ENCODE assay signal across 9 mouse cellular contexts in the genomic region with DNA sequence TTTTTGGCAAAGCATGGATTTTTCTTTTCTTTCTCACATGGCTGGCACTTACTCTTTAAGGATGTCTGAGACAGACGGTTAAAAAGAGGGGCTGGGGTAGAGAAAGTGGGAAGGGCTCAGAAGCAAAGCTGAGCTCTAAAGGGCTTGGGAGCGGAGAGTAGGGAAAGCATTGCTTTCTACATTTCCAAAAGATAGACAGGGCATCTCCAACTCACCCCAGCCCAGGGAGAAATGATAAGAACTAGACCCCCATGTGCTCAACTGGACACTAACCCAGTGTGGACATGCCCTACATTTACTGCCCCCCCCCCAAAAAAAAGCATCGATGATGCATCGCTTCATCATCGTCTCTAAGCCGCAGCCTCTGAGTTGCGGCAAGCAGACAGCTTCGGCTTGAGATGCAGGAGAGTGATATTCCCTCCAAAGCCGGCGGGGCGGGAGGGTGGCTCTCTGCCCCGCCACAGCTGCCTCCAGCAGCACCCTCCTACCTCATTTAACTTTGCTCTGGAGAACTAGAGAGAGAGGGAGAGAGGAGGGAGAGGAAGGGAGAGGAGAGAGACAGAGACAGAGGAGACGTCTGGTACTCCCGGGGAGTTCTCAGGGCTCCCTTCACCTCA. TPM values are rescaled to one million over a fixed set of nuclear protein-coding genes. Genes with fewer than 3 reads are reported as not detected.
A peak's percentile ranks its signal among the peaks of the same experiment; 100 is the strongest.
DNase-seq lines count a peak whose midpoint lies in the region; ATAC-seq and TF ChIP-seq lines count a peak whose summit lies in the region.
"Had no signal": no experiment of that assay in that cellular context is flagged by ENCODE, and none has a peak within 500 bp of the region (broad histone marks: within the 10 kb centered on the region; RNA-seq: fewer than 3 reads in every experiment).

No protein-coding gene starts in this region.

- H3K4me3 ChIP-seq in heart, embryonic 10.5 days = peak overlapping the region; percentile 65
- H3K4me3 ChIP-seq in intestine, postnatal 0 days (ENCODE audit: low read depth, low read length) = peak overlapping the region; percentile 2; the same call in 1 of the 2 replicates
- peak overlapping the region; percentile 17; the same call in 1 of the 2 replicates for H3K4me3 ChIP-seq in stomach, embryonic 16.5 days (replicated peaks; ENCODE audit: low read length)
- H3K4me3 ChIP-seq: erythroblast, embryonic 14.5 days had no signal

- H3K27me3 ChIP-seq in heart, embryonic 10.5 days (ENCODE audit: insufficient read depth, poor library complexity, severe bottlenecking) = peaks cover 61% of the 10 kb centered on the region
- H3K27me3 ChIP-seq in intestine, postnatal 0 days (replicated peaks; ENCODE audit: control insufficient read depth, insufficient read depth, low read length) = peaks cover 43% of the 10 kb centered on the region
- peaks cover 37% of the 10 kb centered on the region for H3K27me3 ChIP-seq in stomach, embryonic 16.5 days (ENCODE audit: control insufficient read depth, insufficient read depth, low read length)

- peak overlapping the region; percentile 74; the same call in 1 of the 2 replicates for H3K4me2 ChIP-seq in intestine, postnatal 0 days (replicated peaks; ENCODE audit: low read depth)
- H3K4me2 ChIP-seq in stomach, embryonic 16.5 days (ENCODE audit: low read depth, low read length) = peak overlapping the region; percentile 83; the same call in 1 of the 2 replicates

- H3K9ac ChIP-seq in intestine, postnatal 0 days (ENCODE audit: low read depth, low read length) = no peak overlapping the region
- H3K9ac ChIP-seq in stomach, embryonic 16.5 days (ENCODE audit: low read length) = peak overlapping the region; percentile 43; the same call in 1 of the 2 replicates

- no peak for TF ChIP-seq CTCF in intestine, postnatal 0 days (IDR thresholded peaks at IDR 0.05; ENCODE audit: low read depth)

- DNase-seq in heart, embryonic 10.5 days (ENCODE audit: low spot score) = no peak
- no peak for DNase-seq in heart, adult 18-20 months
- DNase-seq in thymus, postnatal 4 days = peak; percentile 25
- DNase-seq in thymus, adult 18-20 months = no peak
- DNase-seq in spleen, postnatal 10 days (ENCODE audit: low spot score in 2 of 2) = no peak
- DNase-seq in adrenal gland, postnatal 4 days (ENCODE audit: low spot score in 2 of 2) = no peak

- no peak overlapping the region for H3K27ac ChIP-seq in heart, embryonic 10.5 days
- H3K27ac ChIP-seq in intestine, postnatal 0 days (ENCODE audit: low read depth, low read length) = no peak overlapping the region
- no peak overlapping the region for H3K27ac ChIP-seq in stomach, embryonic 16.5 days (ENCODE audit: low read length)

- 9% methylated on average over 14 of the region's 14 CpGs for WGBS in heart, embryonic 10.5 days
- WGBS in intestine, postnatal 0 days = 8% methylated on average over 14 of the region's 14 CpGs
- 7% methylated on average over 14 of the region's 14 CpGs for WGBS in stomach, embryonic 16.5 days

- no peak for ATAC-seq in intestine, postnatal 0 days
- ATAC-seq in stomach, embryonic 16.5 days (ENCODE audit: insufficient read depth, low FRiP score) = no peak

- H3K9me3 ChIP-seq in heart, embryonic 10.5 days = no peaks in the 10 kb centered on the region
- no peaks in the 10 kb centered on the region for H3K9me3 ChIP-seq in intestine, postnatal 0 days (ENCODE audit: control insufficient read depth)
- no peaks in the 10 kb centered on the region for H3K9me3 ChIP-seq in stomach, embryonic 16.5 days (replicated peaks; ENCODE audit: control insufficient read depth, low read length)

- H3K36me3 ChIP-seq in heart, embryonic 10.5 days = no peaks in the 10 kb centered on the region
- H3K36me3 ChIP-seq in intestine, postnatal 0 days (ENCODE audit: control insufficient read depth, insufficient read depth) = no peaks in the 10 kb centered on the region
- no peaks in the 10 kb centered on the region for H3K36me3 ChIP-seq in stomach, embryonic 16.5 days (ENCODE audit: control insufficient read depth, insufficient read depth, low read length)

- H3K4me1 ChIP-seq in heart, embryonic 10.5 days = peaks cover 48% of the 10 kb centered on the region
- peaks cover 6% of the 10 kb centered on the region; the same call in 1 of the 2 replicates for H3K4me1 ChIP-seq in intestine, postnatal 0 days (replicated peaks; ENCODE audit: control insufficient read depth, insufficient read depth, low read length)
- peaks cover 12% of the 10 kb centered on the region for H3K4me1 ChIP-seq in stomach, embryonic 16.5 days (ENCODE audit: control insufficient read depth, insufficient read depth, low read length)

RNA-seq across cellular contexts. Expression of a gene that starts 1.5 kb away (rescaled TPM):
- 1.7 and 2.8 TPM in 2 replicates for polyA plus RNA-seq in heart, embryonic 10.5 days (2016; fragmentation: Nextera tagmentation; extraction: Ambion mirVana)
- 1 to 10 TPM in 1 of 2 experiments, under 1 TPM in 1; 0.77 to 1.3 TPM for total RNA-seq in heart, adult 18-20 months (2021)
- 1.1 and 1.4 TPM in 2 replicates for polyA plus RNA-seq in intestine, postnatal 0 days (2015; fragmentation: Nextera tagmentation; extraction: Ambion mirVana)
- polyA plus RNA-seq in stomach, embryonic 16.5 days (2015; fragmentation: Nextera tagmentation; extraction: Ambion mirVana) = 0.91 and 0.99 TPM in 2 replicates
- total RNA-seq in adrenal gland, postnatal 4 days (2021) = 1 to 10 TPM; 1.1 to 1.9 TPM
- polyA plus RNA-seq: erythroblast, embryonic 14.5 days had no signal

RNA-seq across cellular contexts. Expression of a gene that starts 13.0 kb away (rescaled TPM):
- 15.6 and 17.5 TPM in 2 replicates for polyA plus RNA-seq in heart, embryonic 10.5 days (2016; fragmentation: Nextera tagmentation; extraction: Ambion mirVana)
- 10 to 100 TPM; 60.7 to 63.2 TPM for total RNA-seq in heart, adult 18-20 months (2021)
- polyA plus RNA-seq in intestine, postnatal 0 days (2015; fragmentation: Nextera tagmentation; extraction: Ambion mirVana) = 9.0 and 11.7 TPM in 2 replicates
- polyA plus RNA-seq in stomach, embryonic 16.5 days (2015; fragmentation: Nextera tagmentation; extraction: Ambion mirVana) = 17.0 and 18.6 TPM in 2 replicates
- total RNA-seq in adrenal gland, postnatal 4 days (2021) = 10 to 100 TPM; 76.4 to 85.9 TPM

RNA-seq across cellular contexts. Expression of a gene that starts 32.3 kb away (rescaled TPM):
- 0.44 and 0.46 TPM in 2 replicates for polyA plus RNA-seq in heart, embryonic 10.5 days (2016; fragmentation: Nextera tagmentation; extraction: Ambion mirVana)
- total RNA-seq in heart, adult 18-20 months (2021) = under 1 TPM; 0.67 to 0.72 TPM
- 0.27 and 0.38 TPM in 2 replicates for polyA plus RNA-seq in intestine, postnatal 0 days (2015; fragmentation: Nextera tagmentation; extraction: Ambion mirVana)
- 1.5 and 1.7 TPM in 2 replicates for polyA plus RNA-seq in stomach, embryonic 16.5 days (2015; fragmentation: Nextera tagmentation; extraction: Ambion mirVana)
- total RNA-seq in adrenal gland, postnatal 4 days (2021) = under 1 TPM; 0.48 to 0.87 TPM
- polyA plus RNA-seq: erythroblast, embryonic 14.5 days had no signal

RNA-seq across cellular contexts. Expression of a gene that starts 45.1 kb away (rescaled TPM):
- polyA plus RNA-seq in heart, embryonic 10.5 days (2016; fragmentation: Nextera tagmentation; extraction: Ambion mirVana) = 9.9 and 23.3 TPM in 2 replicates
- 1 to 10 TPM; 2.7 to 3.3 TPM for total RNA-seq in heart, adult 18-20 months (2021)
- 9.3 and 10.3 TPM in 2 replicates for polyA plus RNA-seq in intestine, postnatal 0 days (2015; fragmentation: Nextera tagmentation; extraction: Ambion mirVana)
- 27.3 and 28.2 TPM in 2 replicates for polyA plus RNA-seq in stomach, embryonic 16.5 days (2015; fragmentation: Nextera tagmentation; extraction: Ambion mirVana)
- total RNA-seq in adrenal gland, postnatal 4 days (2021) = 10 to 100 TPM; 28.6 to 34.5 TPM
- polyA plus RNA-seq: erythroblast, embryonic 14.5 days had no signal

RNA-seq across cellular contexts. Expression of a gene that starts 52.3 kb away (rescaled TPM):
- 20.5 and 40.8 TPM in 2 replicates for polyA plus RNA-seq in heart, embryonic 10.5 days (2016; fragmentation: Nextera tagmentation; extraction: Ambion mirVana)
- 1 to 10 TPM; 7.9 to 8.5 TPM for total RNA-seq in heart, adult 18-20 months (2021)
- polyA plus RNA-seq in intestine, postnatal 0 days (2015; fragmentation: Nextera tagmentation; extraction: Ambion mirVana) = 30.9 and 32.4 TPM in 2 replicates
- 130 TPM in 2 replicates for polyA plus RNA-seq in stomach, embryonic 16.5 days (2015; fragmentation: Nextera tagmentation; extraction: Ambion mirVana)
- total RNA-seq in adrenal gland, postnatal 4 days (2021) = 10 to 100 TPM; 15.9 to 19.1 TPM

Comparison
In these comparisons a context has a peak if more than half of its experiments do, and no peak if none do; other contexts are left out.
1. H3K4me3 ChIP-seq: peak in every context shown above with its lines; median percentile 65 in heart, embryonic 10.5 days; 17 in stomach, embryonic 16.5 days; 2 in intestine, postnatal 0 days.